Mouse (Mus musculus) megakaryocyte, embryonic 14.5 days (primary cell): ENCODE data around the gene Fbxo4.

Experiments used
- FLI1 ChIP-seq: IDR thresholded peaks from 2 replicates; pipeline ENCODE4 v1.6.1; 2012; ENCODE audit warnings: low read length, inconsistent platforms, mixed read lengths
- GATA1 ChIP-seq: IDR thresholded peaks from 3 replicates; pipeline ENCODE4 v1.6.1; 2012; ENCODE audit warnings: mixed read lengths, low read length, inconsistent platforms, borderline replicate concordance

- TF ChIP-seq GATA1 (no peak), FLI1 (no peak)
Observed at GRCm38 (mm10) chr15:4026831-4027584, 47.6 kb upstream of the Fbxo4 start.
